Mouse (Mus musculus) kidney, adult 2 months (tissue): ENCODE measurements around the gene Olfr1362. TPM values are rescaled to one million over a fixed set of nuclear protein-coding genes. Genes with fewer than 3 reads are reported as not detected.

Experiments used
- DNase-seq: peaks from one replicate; pipeline ENCODE4 v3.0.0; 2021
- H3K27ac ChIP-seq: fragments of 200-500 bp; 2 replicates; pipeline ENCODE4 v1.5.1; 2012; ENCODE audit warnings: low read depth, low read length, control low read depth, inconsistent platforms; ENCODE audit not compliant: insufficient read depth
- H3K27me3 ChIP-seq: fragments of 200-500 bp; replicated peaks from 2 replicates; pipeline ENCODE4 v1.6.1; 2012; ENCODE audit warnings: mild to moderate bottlenecking, moderate library complexity, low read length, inconsistent platforms; ENCODE audit not compliant: control insufficient read depth, insufficient read depth
- H3K36me3 ChIP-seq: fragments of 200-500 bp; 2 replicates; pipeline ENCODE4 v1.6.1; 2012; ENCODE audit warnings: mild to moderate bottlenecking, moderate library complexity, low read length, inconsistent platforms; ENCODE audit not compliant: control insufficient read depth, insufficient read depth
- H3K4me1 ChIP-seq: fragments of 200-500 bp; 2 replicates; pipeline ENCODE4 v1.6.1; 2011; ENCODE audit warnings: low read length; ENCODE audit not compliant: control insufficient read depth, insufficient read depth
- H3K4me3 ChIP-seq: fragments of 200-500 bp; 2 replicates; pipeline ENCODE4 v1.5.1; 2011; ENCODE audit warnings: mild to moderate bottlenecking, low read depth, low read length, control low read depth; ENCODE audit not compliant: insufficient read depth
- CTCF ChIP-seq: fragments of 200-500 bp; conservative IDR thresholded peaks from 2 replicates; pipeline ENCODE4 v1.5.1; 2011; ENCODE audit warnings: low read depth, mild to moderate bottlenecking, control low read depth, low read length, moderate library complexity, mixed read lengths; ENCODE audit not compliant: insufficient read depth, insufficient read length
- POLR2A ChIP-seq: fragments of 200-500 bp; IDR thresholded peaks from one replicate; pipeline ENCODE4 v1.6.1; 2011; ENCODE audit warnings: low read depth, low read length, control low read depth
- WGBS: fragments of 180-500 bp; shearing (Covaris S2); methylation state at CpG from one replicate; pipeline ENCODE4 v1.1.7; 2018; 5-methylcytosine and 5-hydroxymethylcytosine counted together
- polyA plus RNA-seq: library from polyadenylated mRNA; depleted of rRNA; stranded (reverse); fragments of >200 nt; gene quantifications from 2 replicates; pipeline ENCODE4 v1.2.3, GENCODE M21; 2012; rRNA removed

Olfr1362 gene
- polyA plus RNA-seq = not detected in 2 replicates

DNA sequence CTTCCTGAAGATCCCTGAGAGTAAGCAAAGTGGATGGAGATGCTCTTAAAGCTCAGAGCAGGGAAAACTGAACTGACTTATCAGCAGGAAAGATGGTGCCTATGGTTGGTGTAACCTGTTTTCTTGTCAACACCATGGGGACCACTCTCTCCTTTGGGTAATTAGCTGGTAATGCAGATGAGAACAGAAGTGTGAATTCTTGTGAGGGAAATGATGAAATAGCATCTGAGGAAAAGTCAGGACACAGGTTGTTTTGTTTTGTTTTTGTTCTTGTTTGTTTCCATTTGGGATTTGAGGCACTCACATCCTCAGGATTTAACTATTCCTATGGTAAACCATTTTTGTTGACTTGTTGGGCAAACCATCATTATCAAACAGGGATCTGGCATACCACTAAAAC lies at the start of gene Olfr1362:
TSS of gene Olfr1362 (minus strand) at position 101 of the 400 bp plus-strand sequence.
- Histone ChIP-seq H3K27ac (no peak within 1 kb of the TSS), H3K27me3 (no peaks in the 10 kb centered on the region), H3K4me1 (no peaks in the 10 kb centered on the region), H3K36me3 (no peaks in the 10 kb centered on the region), H3K4me3 (no peak within 1 kb of the TSS)
- no peak for DNase-seq
- no peak for TF ChIP-seq POLR2A
- TF ChIP-seq CTCF = no peak

DNA sequence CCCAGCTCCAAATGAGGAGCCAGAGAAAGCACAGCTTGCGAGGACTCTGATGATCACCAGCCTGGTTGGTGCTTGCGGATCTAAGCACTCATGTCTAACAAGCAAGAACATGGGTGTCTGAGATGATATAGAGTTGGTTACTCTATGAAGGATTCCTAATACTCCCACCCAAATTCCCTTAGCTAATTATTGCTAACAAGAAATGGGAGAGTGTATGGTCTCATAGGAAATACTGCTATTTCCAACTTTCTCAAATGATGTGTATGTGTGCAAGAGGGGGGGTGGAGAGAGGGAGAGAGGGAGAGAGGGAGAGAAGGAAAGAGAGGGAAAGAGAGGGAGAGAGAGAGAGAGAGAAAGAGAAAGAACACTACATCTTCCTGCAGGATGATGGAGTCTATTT lies 49.5 kb upstream of the Olfr1362 start, which contains the start of gene Olfr1361:
TSS of gene Olfr1361 (minus strand) at position 101 of the 400 bp plus-strand sequence.
- no peaks in the 10 kb centered on the region for H3K36me3 ChIP-seq
- no peak for TF ChIP-seq POLR2A
- no peak for TF ChIP-seq CTCF
- no peak for DNase-seq
- WGBS = 39% methylated on average over 2 of the region's 2 CpGs
- H3K4me1 ChIP-seq = no peaks in the 10 kb centered on the region
- H3K27ac ChIP-seq = no peak within 1 kb of the TSS
- no peak within 1 kb of the TSS for H3K4me3 ChIP-seq
- no peaks in the 10 kb centered on the region for H3K27me3 ChIP-seq

- Histone ChIP-seq H3K4me3 (no peak within 1 kb of the TSS), H3K27ac (no peak within 1 kb of the TSS), H3K4me1 (no peaks in the 10 kb centered on the region), H3K36me3 (no peaks in the 10 kb centered on the region), H3K27me3 (no peaks in the 10 kb centered on the region)
- TF ChIP-seq POLR2A = no peak
- TF ChIP-seq CTCF = no peak
- DNase-seq = no peak
- WGBS = 75% methylated on average over 2 of the region's 2 CpGs
Observed at GRCm38 (mm10) chr13:21642418-21642817, 28.6 kb upstream of the Olfr1362 start, which contains the start of gene Olfr11. Gene Olfr11 (minus strand): TSS chr13:21642518.

DNA sequence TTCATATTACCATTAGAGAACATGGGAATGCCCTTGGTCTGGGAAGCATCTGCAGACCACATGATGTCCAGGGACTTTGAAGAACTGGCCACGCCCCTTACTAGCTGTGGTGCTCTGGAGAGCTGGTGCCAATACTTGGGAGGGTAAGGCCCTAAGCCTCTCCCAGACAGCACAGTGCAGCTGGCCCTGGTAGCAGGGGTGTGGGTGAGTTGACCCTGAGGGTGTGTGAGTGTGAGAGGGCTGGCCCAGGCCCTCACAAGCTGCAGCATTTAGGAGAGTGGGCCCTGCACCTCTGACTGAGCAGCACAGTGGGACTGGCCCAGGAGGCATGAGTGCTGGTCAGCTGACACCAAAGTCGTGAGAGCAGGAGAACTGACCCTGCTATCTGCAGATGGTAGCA lies 22.2 kb downstream of the Olfr1362 start:
- WGBS = 53% methylated on average over 2 of the region's 2 CpGs

GRCm38 (mm10) chr13:21581659-21582058 lies 32.2 kb downstream of the Olfr1362 start, which contains the start of gene Olfr1364:
Gene Olfr1364 (minus strand): TSS chr13:21581759.
- H3K27me3 ChIP-seq = no peaks in the 10 kb centered on the region
- no peaks in the 10 kb centered on the region for H3K4me1 ChIP-seq
- no peak within 1 kb of the TSS for H3K27ac ChIP-seq
- DNase-seq = no peak
- H3K4me3 ChIP-seq = no peak within 1 kb of the TSS
- no peaks in the 10 kb centered on the region for H3K36me3 ChIP-seq
- TF ChIP-seq POLR2A (no peak), CTCF (no peak)
- WGBS = 89% methylated on average over 2 of the region's 2 CpGs

More for the DNA sequence above, 22.2 kb downstream of the Olfr1362 start:
- H3K4me1 ChIP-seq = no peaks in the 10 kb centered on the region
- no peak for DNase-seq
- H3K36me3 ChIP-seq = no peaks in the 10 kb centered on the region
- no peak overlapping the region for H3K27ac ChIP-seq
- no peaks in the 10 kb centered on the region for H3K27me3 ChIP-seq
- TF ChIP-seq CTCF = no peak
- no peak overlapping the region for H3K4me3 ChIP-seq

Other genes with a start within 250 kb of the Olfr1362 start
- 18.4 and 20.6 TPM in 2 replicates for gene Zkscan3, start 211.3 kb downstream of the Olfr1362 start, polyA plus RNA-seq
- 1.1 and 1.2 TPM in 2 replicates for gene Pgbd1, start 173.0 kb downstream of the Olfr1362 start, polyA plus RNA-seq
- gene Zscan26, start 160.3 kb downstream of the Olfr1362 start, polyA plus RNA-seq = 13.7 and 14.7 TPM in 2 replicates
- gene Nkapl, start 145.5 kb downstream of the Olfr1362 start, polyA plus RNA-seq = 0.13 and 0.23 TPM in 2 replicates
- 0.54 and 0.56 TPM in 2 replicates for gene Zkscan4, start 135.1 kb downstream of the Olfr1362 start, polyA plus RNA-seq
- not detected in 2 replicates for gene Gm10065, start 134.6 kb downstream of the Olfr1362 start, polyA plus RNA-seq
- 0.26 and 0.34 TPM in 2 replicates for gene AK157302, start 118.8 kb downstream of the Olfr1362 start, polyA plus RNA-seq
- gene Gm11273, start 112.6 kb downstream of the Olfr1362 start, polyA plus RNA-seq = 54.6 and 55.1 TPM in 2 replicates
- 3.0 and 4.2 TPM in 2 replicates for gene Zkscan8, start 82.9 kb downstream of the Olfr1362 start, polyA plus RNA-seq
- gene Olfr1366, start 71.2 kb downstream of the Olfr1362 start, polyA plus RNA-seq = not detected in 2 replicates
- not detected in 2 replicates for gene Olfr1535, start 54.1 kb downstream of the Olfr1362 start, polyA plus RNA-seq
- not detected in 2 replicates for gene Olfr1364, start 32.3 kb downstream of the Olfr1362 start, polyA plus RNA-seq
- not detected in 2 replicates for gene Olfr11, start 28.5 kb upstream of the Olfr1362 start, polyA plus RNA-seq
- not detected in 2 replicates for gene Olfr1361, start 49.4 kb upstream of the Olfr1362 start, polyA plus RNA-seq
- not detected in 2 replicates for gene Olfr1360, start 63.4 kb upstream of the Olfr1362 start, polyA plus RNA-seq
- gene Olfr1359, start 84.1 kb upstream of the Olfr1362 start, polyA plus RNA-seq = not detected in 2 replicates
- gene Hist1h2bl, start 102.1 kb upstream of the Olfr1362 start, polyA plus RNA-seq = 1.0 TPM in 1 of 2 replicates, not detected in the other
- 0.49 and 1.2 TPM in 2 replicates for gene Hist1h2ai, start 102.4 kb upstream of the Olfr1362 start, polyA plus RNA-seq
- 1.1 and 2.2 TPM in 2 replicates for gene Hist1h3h, start 103.6 kb upstream of the Olfr1362 start, polyA plus RNA-seq
- gene Hist1h2bm, start 108.0 kb upstream of the Olfr1362 start, polyA plus RNA-seq = 0.24 and 0.38 TPM in 2 replicates
- 0.75 and 1.1 TPM in 2 replicates for gene Hist1h4j, start 121.0 kb upstream of the Olfr1362 start, polyA plus RNA-seq
- 2.6 and 6.8 TPM in 2 replicates for gene Hist1h4k, start 136.5 kb upstream of the Olfr1362 start, polyA plus RNA-seq
- 0.72 and 0.77 TPM in 2 replicates for gene Hist1h2ak, start 139.8 kb upstream of the Olfr1362 start, polyA plus RNA-seq
- gene Hist1h2bn, start 140.1 kb upstream of the Olfr1362 start, polyA plus RNA-seq = not detected in 2 replicates
- 0.14 TPM in 1 of 2 replicates, not detected in the other for gene Hist1h1b, start 166.6 kb upstream of the Olfr1362 start, polyA plus RNA-seq
- 1.1 and 3.3 TPM in 2 replicates for gene Hist1h3i, start 169.3 kb upstream of the Olfr1362 start, polyA plus RNA-seq
- gene Hist1h2an, start 173.2 kb upstream of the Olfr1362 start, polyA plus RNA-seq = 0.33 TPM in 1 of 2 replicates, not detected in the other
- 0.43 TPM in 1 of 2 replicates, not detected in the other for gene Hist1h2bp, start 173.4 kb upstream of the Olfr1362 start, polyA plus RNA-seq
- 1.4 and 2.7 TPM in 2 replicates for gene Hist1h2bq, start 196.2 kb upstream of the Olfr1362 start, polyA plus RNA-seq
- not detected in 2 replicates for gene Hist1h2ao, start 196.4 kb upstream of the Olfr1362 start, polyA plus RNA-seq
- not detected in 2 replicates for gene Hist1h4m, start 197.7 kb upstream of the Olfr1362 start, polyA plus RNA-seq
- 3.6 and 5.2 TPM in 2 replicates for gene Hist1h4n, start 218.2 kb upstream of the Olfr1362 start, polyA plus RNA-seq
- gene Hist1h2ap, start 219.5 kb upstream of the Olfr1362 start, polyA plus RNA-seq = 7.6 and 8.6 TPM in 2 replicates
- 1.3 and 2.1 TPM in 2 replicates for gene Hist1h2br, start 219.7 kb upstream of the Olfr1362 start, polyA plus RNA-seq